In genomic region chr1:180210031-180210432, GRCm38 (mm10) we compare ENCODE assay signal across 11 mouse cellular contexts. TPM values are rescaled to one million over a fixed set of nuclear protein-coding genes. Genes with fewer than 3 reads are reported as not detected.
DNase-seq lines count a peak whose midpoint lies in the region; ATAC-seq lines count a peak whose summit lies in the region.
"Had no signal": no experiment of that assay in that cellular context is flagged by ENCODE, and none has a peak within 500 bp of the region (broad histone marks: within the 10 kb centered on the region; RNA-seq: fewer than 3 reads in every experiment).

No protein-coding gene starts in this region.

- H3K9me3 ChIP-seq in kidney, embryonic 16.5 days (ENCODE audit: low read length): 0 out of 2 replicates have a peak, but pooled peaks cover 3% of the 10 kb centered on the region
- no peaks in the 10 kb centered on the region for H3K9me3 ChIP-seq in intestine, embryonic 16.5 days (ENCODE audit: control insufficient read depth, low read length)

- no peaks in the 10 kb centered on the region for H3K4me1 ChIP-seq in kidney, embryonic 16.5 days (ENCODE audit: insufficient read depth, low read length)
- 0 out of 2 replicates have a peak, but pooled peaks cover 3% of the 10 kb centered on the region for H3K4me1 ChIP-seq in intestine, embryonic 16.5 days (ENCODE audit: control insufficient read depth, insufficient read depth, low read length)
- H3K4me1 ChIP-seq: neural tube, embryonic 13.5 days had no signal

- no peaks in the 10 kb centered on the region for H3K36me3 ChIP-seq in kidney, embryonic 16.5 days (ENCODE audit: insufficient read depth, low read length)
- no peaks in the 10 kb centered on the region for H3K36me3 ChIP-seq in intestine, embryonic 16.5 days (ENCODE audit: control insufficient read depth, insufficient read depth, low read length)
- H3K36me3 ChIP-seq: neural tube, embryonic 13.5 days had no signal

- no peaks in the 10 kb centered on the region for H3K27me3 ChIP-seq in kidney, embryonic 16.5 days (ENCODE audit: insufficient read depth, low read length)
- no peaks in the 10 kb centered on the region for H3K27me3 ChIP-seq in intestine, embryonic 16.5 days (replicated peaks; ENCODE audit: control insufficient read depth, insufficient read depth, low read length)

- H3K27ac ChIP-seq in kidney, embryonic 16.5 days (ENCODE audit: low read length): no peak overlapping the region
- no peak overlapping the region for H3K27ac ChIP-seq in intestine, embryonic 16.5 days (ENCODE audit: low read length)
- H3K27ac ChIP-seq: kidney, postnatal 0 days; neural tube, embryonic 13.5 days had no signal

- H3K4me3 ChIP-seq in kidney, embryonic 16.5 days (ENCODE audit: low read length): no peak overlapping the region
- H3K4me3 ChIP-seq in intestine, embryonic 16.5 days (ENCODE audit: low read length): no peak overlapping the region
- H3K4me3 ChIP-seq: neural tube, embryonic 13.5 days had no signal

- no peak for ATAC-seq in kidney, embryonic 16.5 days (ENCODE audit: low FRiP score, low TSS enrichment)
- peak; percentile 29; the same call in 1 of the 2 replicates for ATAC-seq in intestine, embryonic 16.5 days

- H3K4me2 ChIP-seq in kidney, embryonic 16.5 days (replicated peaks; ENCODE audit: low read depth, low read length): no peak overlapping the region
- H3K4me2 ChIP-seq in intestine, embryonic 16.5 days (ENCODE audit: low read depth, low read length): no peak overlapping the region
- H3K4me2 ChIP-seq: lung, embryonic 14.5 days; midbrain, embryonic 11.5 days; neural tube, embryonic 13.5 days had no signal

- no peak overlapping the region for H3K9ac ChIP-seq in kidney, embryonic 16.5 days (replicated peaks; ENCODE audit: low read length)
- H3K9ac ChIP-seq in intestine, embryonic 16.5 days (ENCODE audit: low read depth, low read length): no peak overlapping the region
- H3K9ac ChIP-seq: lung, embryonic 14.5 days; neural tube, embryonic 13.5 days had no signal

- DNase-seq in kidney, adult 11 months: peak; percentile 58
- DNase-seq in adrenal gland, postnatal 10 days: peak; percentile 83
- peak; percentile 41 to 62 for DNase-seq in gastrocnemius, adult 8-10 months (ENCODE audit: low spot score in 2 of 2)
- DNase-seq in Muller cell, postnatal 12 days (ENCODE audit: inconsistent ontology term): no peak
- DNase-seq in layer of hippocampus, adult 18-20 months (ENCODE audit: low spot score in 2 of 2): no peak
- DNase-seq: lung, embryonic 14.5 days had no signal

- 78% methylated on average over 4 of the region's 4 CpGs for WGBS in kidney, embryonic 16.5 days
- 72% methylated on average over 4 of the region's 4 CpGs for WGBS in intestine, embryonic 16.5 days

RNA-seq across cellular contexts. Expression of gene Coq8a, which starts 10.6 kb away (rescaled TPM):
- 17.7 and 21.8 TPM in 2 replicates for polyA plus RNA-seq in kidney, embryonic 16.5 days (2015; fragmentation: Nextera tagmentation; extraction: Ambion mirVana)
- 1,000 to 10,000 TPM; 1,138 to 1,532 TPM for total RNA-seq in adrenal gland, postnatal 10 days (2021)
- total RNA-seq in gastrocnemius, adult 8-10 months (2022): 1,000 to 10,000 TPM in 2 of 4 experiments, 100 to 1,000 TPM in 2; 819 to 1,131 (median 992) TPM
- 24.8 and 30.4 TPM in 2 replicates for polyA plus RNA-seq in intestine, embryonic 16.5 days (2015; fragmentation: Nextera tagmentation; extraction: Ambion mirVana)
- 10 to 100 TPM; 65.6 to 74.2 TPM for total RNA-seq in layer of hippocampus, adult 18-20 months (2021)

RNA-seq across cellular contexts. Expression of gene Psen2, which starts 53.2 kb away (rescaled TPM):
- 24.1 and 24.5 TPM in 2 replicates for polyA plus RNA-seq in kidney, embryonic 16.5 days (2015; fragmentation: Nextera tagmentation; extraction: Ambion mirVana)
- total RNA-seq in adrenal gland, postnatal 10 days (2021): 10 to 100 TPM; 25.4 to 26.7 TPM
- 1 to 10 TPM; 7.2 to 8.1 (median 7.8) TPM for total RNA-seq in gastrocnemius, adult 8-10 months (2022)
- polyA plus RNA-seq in intestine, embryonic 16.5 days (2015; fragmentation: Nextera tagmentation; extraction: Ambion mirVana): 22.6 and 25.2 TPM in 2 replicates
- 10 to 100 TPM; 17.4 to 17.9 TPM for total RNA-seq in layer of hippocampus, adult 18-20 months (2021)

Comparison
In these comparisons a context has a peak if more than half of its experiments do, and no peak if none do; other contexts are left out.
1. DNase-seq: peak in kidney, adult 11 months (single experiment), adrenal gland, postnatal 10 days (single experiment) and gastrocnemius, adult 8-10 months (2 of 2); none in Muller cell, postnatal 12 days (single experiment) and layer of hippocampus, adult 18-20 months (0 of 2).
2. RNA of gene Coq8a, which starts 10.6 kb away (total RNA-seq): 1,138 to 1,532 TPM in adrenal gland, postnatal 10 days and 819 to 1,131 TPM in gastrocnemius, adult 8-10 months; 65.6 to 74.2 TPM in layer of hippocampus, adult 18-20 months; every median in the first group is over 10 times any median in the second.